Mouse (Mus musculus) layer of hippocampus, adult 11-12 months (tissue): ENCODE measurements around the gene Tnfsf11.
A peak's percentile ranks its signal among the peaks of the same experiment; 100 is the strongest.

Experiments
- DNase-seq: peaks from one replicate; pipeline ENCODE4 v3.0.0; 2022; ENCODE audit warnings: low spot score

The Tnfsf11 gene

GRCm38 (mm10) chr14:78287906-78288800, 19.7 kb downstream of the Tnfsf11 start:
- peak; percentile 64 for DNase-seq

- no peak for DNase-seq
Measured at GRCm38 (mm10) chr14:78286011-78286548, 21.8 kb downstream of the Tnfsf11 start.

- DNase-seq = peak; percentile 35
Measured at GRCm38 (mm10) chr14:78282490-78282889, 25.4 kb downstream of the Tnfsf11 start.

GRCm38 (mm10) chr14:78276395-78276930, 31.4 kb downstream of the Tnfsf11 start:
- peak; percentile 21 for DNase-seq

GRCm38 (mm10) chr14:78274851-78275250, 33.0 kb downstream of the Tnfsf11 start:
- no peak for DNase-seq

- peak; percentile 71 for DNase-seq
Measured at GRCm38 (mm10) chr14:78274146-78274545, 33.7 kb downstream of the Tnfsf11 start.

GRCm38 (mm10) chr14:78273571-78273970, 34.3 kb downstream of the Tnfsf11 start:
- DNase-seq = peak; percentile 65

GRCm38 (mm10) chr14:78264876-78265275, 43.0 kb downstream of the Tnfsf11 start:
- DNase-seq = no peak

- no peak for DNase-seq
Measured at GRCm38 (mm10) chr14:78262596-78262995, 45.2 kb downstream of the Tnfsf11 start.

GRCm38 (mm10) chr14:78261246-78261645, 46.6 kb downstream of the Tnfsf11 start:
- DNase-seq = no peak

- DNase-seq = no peak
Measured at GRCm38 (mm10) chr14:78254017-78254416, 53.8 kb downstream of the Tnfsf11 start.

- DNase-seq = no peak
Measured at GRCm38 (mm10) chr14:78246601-78247000, 61.2 kb downstream of the Tnfsf11 start.

GRCm38 (mm10) chr14:78244811-78245210, 63.0 kb downstream of the Tnfsf11 start:
- DNase-seq = peak; percentile 4

- DNase-seq = no peak
Measured at GRCm38 (mm10) chr14:78239346-78239745, 68.5 kb downstream of the Tnfsf11 start.

GRCm38 (mm10) chr14:78237238-78237637, 70.6 kb downstream of the Tnfsf11 start:
- no peak for DNase-seq

- DNase-seq = no peak
Measured at GRCm38 (mm10) chr14:78236144-78236543, 71.7 kb downstream of the Tnfsf11 start.

- DNase-seq = no peak
Measured at GRCm38 (mm10) chr14:78235296-78235695, 72.5 kb downstream of the Tnfsf11 start.

GRCm38 (mm10) chr14:78229012-78229411, 78.8 kb downstream of the Tnfsf11 start:
- DNase-seq = no peak
